Mouse (Mus musculus): ENCODE measurements around the gene Zfp599. TPM values are rescaled to one million over a fixed set of nuclear protein-coding genes. Genes with fewer than 3 reads are reported as not detected.

Gene Zfp599
- polyA plus RNA-seq, 1 experiment from 2014 or later = 7.7 TPM

DNA sequence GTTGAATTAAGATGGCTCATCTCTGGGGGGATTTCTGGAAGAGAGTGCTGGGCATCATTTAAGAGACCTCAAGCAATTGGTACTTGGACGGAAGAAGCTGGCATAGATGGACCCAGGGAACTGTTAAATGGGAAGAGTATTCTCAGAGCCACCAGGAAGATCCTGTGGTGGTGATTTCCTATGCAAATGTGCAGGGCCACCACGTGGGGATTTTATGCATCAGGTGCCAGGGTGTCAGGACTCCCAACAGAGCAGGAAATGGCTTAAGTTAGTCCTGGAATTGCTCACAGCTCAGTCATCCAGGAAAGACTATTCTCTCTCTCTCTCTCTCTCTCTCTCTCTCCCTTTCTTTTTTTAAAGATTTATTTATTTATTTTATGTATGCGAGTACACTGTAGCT is 43.0 kb downstream of the Zfp599 start:
- Histone ChIP-seq H3K4me3 (replicated peaks) (no peak overlapping the region), H3K36me3 (replicated peaks) (no peaks in the 10 kb centered on the region), H3K27me3 (no peaks in the 10 kb centered on the region), H3K4me1 (no peaks in the 10 kb centered on the region), H3K9me3 (no peaks in the 10 kb centered on the region), H3K9ac (no peak overlapping the region), H3K4me2 (no peak overlapping the region), H3K27ac (no peak overlapping the region)
- no peak for ATAC-seq (ENCODE audit: low FRiP score)
- 61% methylated on average over 3 of the region's 3 CpGs for WGBS

DNA sequence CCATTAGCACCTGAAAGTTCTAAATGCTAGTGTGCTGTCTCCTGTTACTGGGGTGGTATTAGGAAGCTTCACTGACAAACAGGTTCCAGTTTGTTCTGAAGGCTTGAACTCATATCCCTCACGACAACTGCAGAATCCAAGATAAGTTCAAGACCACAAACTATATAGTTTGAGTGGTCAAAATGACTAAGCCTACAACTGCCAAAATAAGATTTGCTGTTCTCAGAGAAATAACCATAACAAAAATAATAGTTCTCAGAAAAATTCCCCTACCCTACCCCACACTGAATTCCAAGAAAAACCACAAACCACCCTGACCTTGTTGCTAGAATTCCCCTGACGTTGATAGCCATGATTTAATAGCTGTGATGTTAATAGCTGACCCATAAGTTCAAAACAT is 45.1 kb downstream of the Zfp599 start:
- 90% methylated on average over 2 of the region's 2 CpGs for WGBS
- H3K36me3 ChIP-seq (replicated peaks) = no peaks in the 10 kb centered on the region
- ATAC-seq (ENCODE audit: low FRiP score) = no peak
- H3K9me3 ChIP-seq = no peaks in the 10 kb centered on the region
- H3K4me1 ChIP-seq = no peaks in the 10 kb centered on the region
- no peak overlapping the region for H3K4me2 ChIP-seq
- no peaks in the 10 kb centered on the region for H3K27me3 ChIP-seq
- H3K9ac ChIP-seq = no peak overlapping the region
- no peak overlapping the region for H3K4me3 ChIP-seq (replicated peaks)
- no peak overlapping the region for H3K27ac ChIP-seq

DNA sequence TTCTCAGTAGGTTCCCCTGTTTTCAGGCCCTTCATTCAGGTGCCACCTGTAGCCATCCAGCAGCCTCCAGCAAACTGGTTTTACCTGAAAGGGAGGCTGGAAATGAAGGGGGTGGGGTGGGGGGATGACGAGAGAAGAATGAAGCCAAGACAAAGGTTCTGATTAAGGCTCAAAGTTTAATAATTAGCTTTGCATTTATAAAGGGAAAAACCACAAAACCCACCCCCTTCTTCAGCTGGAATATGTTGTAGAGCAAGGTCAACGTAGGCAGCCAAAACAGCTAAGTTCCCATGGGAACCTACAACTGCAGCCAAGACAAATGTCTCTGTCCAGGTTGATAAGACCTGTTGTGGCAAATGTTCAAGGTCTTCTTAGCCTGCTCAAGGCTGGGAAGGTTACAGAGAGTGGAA is 45.9 kb downstream of the Zfp599 start:
- 84% methylated on average over 2 of the region's 2 CpGs for WGBS
- no peak overlapping the region for H3K9ac ChIP-seq
- no peak overlapping the region for H3K4me2 ChIP-seq
- H3K9me3 ChIP-seq = no peaks in the 10 kb centered on the region
- H3K27me3 ChIP-seq = no peaks in the 10 kb centered on the region
- no peak overlapping the region for H3K27ac ChIP-seq
- H3K36me3 ChIP-seq (replicated peaks) = no peaks in the 10 kb centered on the region
- no peak for ATAC-seq (ENCODE audit: low FRiP score)
- H3K4me3 ChIP-seq (replicated peaks) = no peak overlapping the region
- no peaks in the 10 kb centered on the region for H3K4me1 ChIP-seq

Other genes with a start within 250 kb of the Zfp599 start
- gene Elavl3, start 207.9 kb downstream of the Zfp599 start, polyA plus RNA-seq (2016; fragmentation: Nextera tagmentation; extraction: Ambion mirVana) = 57.2 and 73.7 TPM in 2 replicates
- not detected in 2 replicates for gene Gm49318, start 188.6 kb downstream of the Zfp599 start, polyA plus RNA-seq (2016; fragmentation: Nextera tagmentation; extraction: Ambion mirVana)
- gene Zfp653, start 188.5 kb downstream of the Zfp599 start, polyA plus RNA-seq (2016; fragmentation: Nextera tagmentation; extraction: Ambion mirVana) = 15.8 and 16.4 TPM in 2 replicates
- gene Ecsit, start 174.5 kb downstream of the Zfp599 start, polyA plus RNA-seq (2016; fragmentation: Nextera tagmentation; extraction: Ambion mirVana) = 35.0 and 39.0 TPM in 2 replicates
- 2.3 and 3.9 TPM in 2 replicates for gene Cnn1, start 160.7 kb downstream of the Zfp599 start, polyA plus RNA-seq (2016; fragmentation: Nextera tagmentation; extraction: Ambion mirVana)
- gene Elof1, start 142.7 kb downstream of the Zfp599 start, polyA plus RNA-seq (2016; fragmentation: Nextera tagmentation; extraction: Ambion mirVana) = 178 and 186 TPM in 2 replicates
- gene Acp5, start 124.2 kb downstream of the Zfp599 start, polyA plus RNA-seq (2016; fragmentation: Nextera tagmentation; extraction: Ambion mirVana) = 3.6 and 6.6 TPM in 2 replicates
- gene Pigyl, start 103.0 kb downstream of the Zfp599 start, polyA plus RNA-seq (2016; fragmentation: Nextera tagmentation; extraction: Ambion mirVana) = 63.2 and 65.8 TPM in 2 replicates
- gene Zfp872, start 71.8 kb downstream of the Zfp599 start, polyA plus RNA-seq (2016; fragmentation: Nextera tagmentation; extraction: Ambion mirVana) = 0.10 and 0.31 TPM in 2 replicates
- 10.1 and 11.3 TPM in 2 replicates for gene Zfp809, start 34.2 kb downstream of the Zfp599 start, polyA plus RNA-seq (2016; fragmentation: Nextera tagmentation; extraction: Ambion mirVana)
- 35.7 and 36.8 TPM in 2 replicates for gene Zfp810, start 47.8 kb upstream of the Zfp599 start, polyA plus RNA-seq (2016; fragmentation: Nextera tagmentation; extraction: Ambion mirVana)
- 36.8 and 41.1 TPM in 2 replicates for gene Anln, start 129.3 kb upstream of the Zfp599 start, polyA plus RNA-seq (2016; fragmentation: Nextera tagmentation; extraction: Ambion mirVana)
- 10.2 and 12.1 TPM in 2 replicates for gene 9530077C05Rik, start 151.6 kb upstream of the Zfp599 start, polyA plus RNA-seq (2016; fragmentation: Nextera tagmentation; extraction: Ambion mirVana)
- gene Gm17545, start 194.4 kb upstream of the Zfp599 start, polyA plus RNA-seq (2016; fragmentation: Nextera tagmentation; extraction: Ambion mirVana) = not detected in 2 replicates
- 58.2 and 63.2 TPM in 2 replicates for gene Rp9, start 209.8 kb upstream of the Zfp599 start, polyA plus RNA-seq (2016; fragmentation: Nextera tagmentation; extraction: Ambion mirVana)
- gene Bbs9, start 215.8 kb upstream of the Zfp599 start, polyA plus RNA-seq (2016; fragmentation: Nextera tagmentation; extraction: Ambion mirVana) = 20.0 and 20.4 TPM in 2 replicates